Mouse (Mus musculus) lung, postnatal 0 days (tissue): Measurements from ENCODE around the gene Creb3.

Experiments used
- CTCF ChIP-seq: IDR thresholded peaks from 2 replicates; pipeline ENCODE4 v1.5.1; 2016; ENCODE audit warnings: antibody characterized with exemption, mild to moderate bottlenecking
- EP300 ChIP-seq: IDR thresholded peaks from 2 replicates; pipeline ENCODE4 v1.6.1; 2016; ENCODE audit warnings: antibody characterized with exemption, mild to moderate bottlenecking, control low read depth

GRCm38 (mm10) chr4:43580721-43581120 is 18.6 kb downstream of the Creb3 start:
- TF ChIP-seq CTCF (no peak), EP300 (no peak)
